Mouse (Mus musculus) urinary bladder, postnatal 14 days (tissue): ENCODE results near the gene Tnfaip8l1.
A peak's percentile ranks its signal among the peaks of the same experiment; 100 is the strongest.

Source experiments
- DNase-seq: peaks from one replicate; pipeline ENCODE4 v3.0.0; 2021; ENCODE audit warnings: low spot score

The Tnfaip8l1 gene

DNA sequence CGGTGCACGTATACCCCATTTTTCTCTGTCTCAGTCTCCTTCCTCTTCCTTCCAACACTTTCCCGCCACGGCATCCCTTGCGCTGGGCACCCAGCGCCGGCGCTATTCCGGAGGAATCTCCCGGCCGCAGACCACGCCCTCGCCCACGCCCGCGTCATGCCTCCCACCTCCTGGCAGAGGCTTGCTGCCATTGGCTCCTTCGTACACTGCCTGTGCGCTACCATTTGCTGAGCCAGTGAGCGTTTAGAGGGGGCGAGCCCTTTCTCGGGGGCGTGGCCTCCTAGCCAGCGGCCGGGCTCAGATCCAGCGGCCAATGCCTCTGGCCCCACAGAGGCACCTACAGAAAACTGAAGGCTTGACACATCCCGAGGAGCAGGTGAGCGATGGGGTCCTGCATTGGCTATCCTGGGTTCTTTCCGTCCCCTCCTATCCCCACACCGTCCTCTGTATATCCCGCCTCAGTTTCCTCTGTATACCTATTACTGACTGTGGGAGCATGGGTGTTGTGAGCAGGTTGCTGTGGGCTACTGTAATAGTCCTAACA lies at the start of gene Tnfaip8l1:
Tnfaip8l1 (plus strand) TSS at position 247 of the 544 bp plus-strand sequence.
- DNase-seq, result peak; percentile 96

DNA sequence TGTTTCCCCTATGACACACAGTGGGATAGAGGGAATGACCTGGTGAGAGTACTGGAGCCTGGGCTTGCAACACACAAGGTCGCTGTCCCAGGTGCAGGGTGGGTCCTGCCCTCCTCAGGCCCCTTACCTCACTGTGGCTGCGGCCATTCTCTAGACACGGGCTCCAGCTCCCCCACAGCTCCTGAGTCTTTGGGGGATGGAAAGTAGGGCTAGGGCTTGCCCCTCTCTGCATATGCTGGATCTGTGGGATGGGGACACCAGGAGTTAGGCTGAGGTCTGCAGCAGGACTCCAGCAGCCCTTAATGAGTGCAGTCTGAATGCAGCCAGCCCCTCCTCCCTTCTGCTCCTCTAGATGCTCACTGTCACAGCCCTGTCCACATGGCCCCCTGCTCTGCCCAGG lies 49.5 kb upstream of the Tnfaip8l1 start:
- DNase-seq, result no peak

DNA sequence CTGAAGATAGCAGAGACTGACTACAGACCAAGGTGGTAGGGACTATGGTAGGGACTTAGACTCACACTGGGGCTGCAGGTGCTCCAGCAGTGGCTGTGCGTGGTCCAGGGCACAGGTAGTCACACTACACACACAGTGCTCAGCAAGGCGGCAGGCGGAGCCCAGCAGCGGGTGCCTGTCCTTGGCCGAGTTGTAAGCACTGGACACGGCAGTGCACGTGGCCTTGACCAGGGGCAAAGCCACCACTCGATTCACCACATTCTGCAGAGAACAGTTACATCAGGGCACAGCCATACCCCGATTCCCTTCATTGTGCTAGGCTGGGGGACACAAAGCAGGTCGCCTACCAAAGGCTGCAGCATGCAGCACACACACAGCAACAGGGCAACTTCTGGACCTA lies 46.1 kb upstream of the Tnfaip8l1 start:
- no peak for DNase-seq

DNA sequence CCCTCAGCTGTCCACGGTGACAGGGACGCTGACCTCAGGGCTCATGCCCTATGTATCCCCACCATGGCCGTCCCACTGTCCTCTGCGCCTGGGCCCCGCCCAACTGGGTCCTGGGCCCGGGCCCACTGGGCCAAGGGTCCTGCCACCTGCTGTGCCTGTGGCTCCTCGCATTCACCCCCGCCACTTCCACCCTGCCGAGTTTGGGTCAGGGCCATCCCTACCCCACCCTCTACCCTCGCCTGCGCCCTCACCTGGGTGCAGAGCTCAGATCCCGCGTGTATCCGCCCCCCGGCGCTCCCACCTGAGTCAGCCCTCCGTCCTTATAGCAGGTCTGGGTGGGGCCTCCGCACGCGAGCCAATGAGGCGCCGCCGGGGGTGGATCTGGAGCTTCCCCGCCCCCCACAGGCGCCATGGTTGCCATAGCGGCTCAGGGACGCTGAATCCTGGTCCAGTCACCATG lies 45.0 kb upstream of the Tnfaip8l1 start, which contains the start of gene Plin5:
Plin5 (minus strand) TSS at position 346 of the 460 bp plus-strand sequence.
- DNase-seq, result peak; percentile 72

DNA sequence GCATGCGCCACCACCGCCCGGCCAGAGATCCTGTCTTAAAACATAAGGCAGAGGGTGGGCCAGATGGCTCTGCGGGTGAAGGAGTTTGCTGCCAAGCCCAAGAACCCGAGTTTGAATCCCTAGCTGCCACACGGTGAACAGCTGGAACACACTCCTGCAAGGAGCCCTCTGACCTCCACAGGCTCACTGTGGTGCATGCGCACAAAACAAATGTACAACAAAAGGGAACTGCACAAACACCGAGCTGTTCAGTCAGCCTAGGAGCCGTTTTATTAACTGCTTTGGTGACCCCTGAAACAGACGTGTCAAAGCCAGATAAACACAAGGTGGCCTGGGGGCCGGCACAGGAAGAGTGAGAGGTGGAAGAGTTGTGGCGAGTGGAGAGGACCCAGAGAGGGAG lies 42.8 kb upstream of the Tnfaip8l1 start:
- no peak for DNase-seq

DNA sequence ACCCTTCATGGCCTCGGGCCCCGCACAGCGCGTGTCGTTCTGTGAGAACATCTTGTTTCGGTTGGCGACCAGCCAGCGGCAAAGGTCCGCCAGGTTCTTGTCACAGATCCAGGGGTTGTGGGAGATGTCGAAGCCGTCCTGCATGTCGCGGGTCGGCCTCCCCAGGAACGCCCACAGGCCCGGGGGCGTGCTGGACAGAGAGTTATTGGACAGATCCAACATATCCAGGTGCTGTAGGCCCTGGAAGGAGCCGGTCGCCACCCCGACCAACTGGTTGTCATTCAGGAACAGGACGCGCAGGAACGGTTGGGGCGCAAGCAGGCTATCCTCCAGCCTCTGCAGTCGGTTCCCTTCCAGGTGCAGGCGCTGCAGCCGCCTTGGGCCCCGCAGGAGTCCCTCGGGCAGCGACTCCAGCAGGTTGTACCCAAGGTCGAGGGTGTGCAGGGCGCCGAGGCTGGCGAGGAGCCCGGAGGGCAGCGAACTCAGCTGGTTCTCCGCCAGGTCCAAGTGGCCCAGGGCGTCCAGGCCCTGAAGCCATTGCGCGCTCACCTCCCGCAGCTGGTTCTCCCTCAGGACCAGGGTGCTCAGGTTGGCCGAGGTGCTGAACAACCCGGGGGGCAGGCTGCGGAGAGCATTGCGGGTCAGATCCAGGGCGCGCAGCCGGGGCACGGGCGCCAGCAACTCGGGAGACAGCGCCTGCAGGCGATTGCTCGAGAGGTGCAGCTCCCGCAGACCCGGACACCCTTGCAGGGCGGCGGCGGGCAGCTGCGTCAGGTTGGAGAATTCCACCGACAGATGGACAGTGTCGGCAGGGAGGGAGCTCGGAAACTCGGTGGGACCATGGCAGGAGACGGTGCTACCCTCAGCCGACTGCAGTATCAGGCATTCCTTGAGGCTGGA lies 42.0 kb upstream of the Tnfaip8l1 start:
- peak; percentile 65 for DNase-seq

DNA sequence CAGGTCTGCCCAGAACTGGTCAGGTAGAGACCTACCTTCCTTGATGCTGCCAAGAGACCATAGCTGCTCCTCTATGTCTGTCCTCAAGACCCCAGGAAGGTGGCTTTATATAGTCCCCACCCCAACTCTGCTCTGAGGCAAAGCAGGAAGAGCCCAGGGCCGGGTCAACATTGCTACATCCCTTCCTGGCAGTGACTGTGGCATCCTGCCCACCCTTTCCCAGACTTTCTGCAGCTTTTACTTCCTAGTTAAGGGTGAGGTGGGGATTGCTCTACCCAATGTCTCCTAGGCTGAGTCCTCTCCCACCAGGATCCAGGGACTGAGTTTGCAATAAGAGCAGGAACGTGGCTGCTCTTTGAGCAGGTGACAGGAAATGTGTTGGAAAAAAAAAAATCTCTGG lies 40.5 kb upstream of the Tnfaip8l1 start, which contains the start of gene Lrg1:
Lrg1 (minus strand) TSS at position 176 of the 400 bp plus-strand sequence.
- no peak for DNase-seq

DNA sequence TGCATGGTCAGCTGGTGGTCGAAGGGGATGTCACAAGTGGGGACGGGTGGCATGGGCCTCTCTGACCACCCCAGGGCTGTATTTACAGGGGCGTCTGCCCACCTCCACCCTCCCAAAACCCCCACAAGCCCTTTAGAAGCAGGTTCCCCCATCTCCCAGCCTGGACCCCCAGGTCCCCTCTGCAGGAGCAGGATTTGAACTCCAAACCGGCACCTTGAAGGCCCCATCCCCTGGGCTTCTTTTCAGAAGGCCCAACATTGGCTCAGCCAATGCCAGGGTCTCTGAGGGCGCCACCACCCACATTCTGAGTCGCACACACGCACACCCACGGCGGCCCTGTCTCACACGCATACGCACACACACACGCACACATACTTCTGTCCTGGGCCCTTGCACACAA lies 39.1 kb upstream of the Tnfaip8l1 start:
- DNase-seq, result no peak

DNA sequence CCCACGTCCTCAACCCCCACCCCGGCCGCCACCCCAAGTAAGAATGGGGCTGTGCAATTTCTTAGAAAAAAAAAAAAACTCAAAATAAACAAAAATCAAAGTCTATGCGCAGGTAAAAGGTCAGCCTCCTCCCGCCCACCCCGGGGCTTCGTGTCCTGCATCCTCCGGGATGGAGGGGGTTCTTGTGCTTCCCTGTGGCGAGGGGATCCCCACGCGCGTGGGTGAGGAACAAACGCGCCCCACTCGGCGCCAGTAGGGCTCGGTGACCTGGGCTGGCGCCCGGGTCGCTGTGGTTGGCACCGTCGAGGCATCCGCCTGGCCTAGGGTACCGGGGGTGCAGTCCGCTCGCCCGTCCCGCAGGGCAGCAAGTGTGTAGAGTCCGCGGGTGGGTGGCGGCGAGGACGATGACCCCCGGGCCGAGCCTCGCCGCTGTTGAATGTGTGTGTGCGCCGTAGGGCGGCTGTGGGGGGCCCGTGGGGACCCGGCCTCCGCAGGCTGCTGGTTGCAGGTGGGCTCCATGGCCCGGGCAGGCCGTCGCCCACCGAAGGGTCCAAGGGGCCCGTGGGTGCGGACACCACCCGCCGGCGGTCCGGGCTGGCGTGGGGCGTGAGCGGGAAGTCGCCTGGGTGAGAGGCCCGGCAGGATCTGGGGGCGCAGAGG lies 38.5 kb upstream of the Tnfaip8l1 start:
- no peak for DNase-seq

DNA sequence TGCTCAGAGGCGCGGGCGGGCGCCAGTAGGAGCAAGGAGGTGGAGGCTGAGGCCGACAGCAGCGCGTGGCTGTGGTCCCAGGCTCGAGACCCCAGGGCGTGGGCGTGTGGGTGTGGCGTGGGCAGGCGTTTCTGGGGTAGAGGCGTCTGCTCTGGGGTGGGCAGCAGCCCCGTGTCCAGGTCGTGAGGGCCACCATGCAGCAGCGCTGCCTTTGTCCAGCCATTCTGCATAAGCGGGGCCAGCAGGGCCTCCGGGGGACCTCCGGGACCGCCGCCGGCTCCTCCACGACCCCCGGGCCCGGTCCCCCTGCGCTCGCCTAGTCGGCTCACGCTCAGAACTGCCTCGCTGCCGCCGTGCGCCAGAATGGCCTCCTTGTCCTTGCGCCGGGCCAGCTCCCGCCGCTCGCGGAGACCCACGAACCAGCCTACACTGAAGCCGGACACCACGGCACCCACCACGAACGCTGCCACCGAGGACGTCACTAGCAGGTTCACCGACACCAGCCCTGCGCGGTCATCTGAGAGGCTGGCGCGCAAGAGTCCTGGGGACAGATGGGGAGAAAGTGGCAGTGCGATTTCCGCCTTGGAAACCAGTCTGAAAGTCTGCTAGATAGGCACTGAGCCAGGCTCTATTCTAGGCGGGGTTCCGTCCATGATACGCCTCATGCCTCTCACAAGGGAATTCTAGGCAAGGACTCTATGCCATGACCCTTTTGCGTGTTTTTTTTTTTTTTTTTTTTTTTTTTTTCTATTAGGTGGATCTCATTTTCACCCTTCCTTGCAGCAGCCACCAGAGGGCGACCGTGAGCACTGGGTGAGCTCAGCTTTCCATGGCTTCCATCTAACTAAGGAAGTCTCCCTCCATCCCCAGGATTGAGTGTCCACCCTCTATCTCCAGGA lies 37.7 kb upstream of the Tnfaip8l1 start:
- DNase-seq, result peak; percentile 64

DNA sequence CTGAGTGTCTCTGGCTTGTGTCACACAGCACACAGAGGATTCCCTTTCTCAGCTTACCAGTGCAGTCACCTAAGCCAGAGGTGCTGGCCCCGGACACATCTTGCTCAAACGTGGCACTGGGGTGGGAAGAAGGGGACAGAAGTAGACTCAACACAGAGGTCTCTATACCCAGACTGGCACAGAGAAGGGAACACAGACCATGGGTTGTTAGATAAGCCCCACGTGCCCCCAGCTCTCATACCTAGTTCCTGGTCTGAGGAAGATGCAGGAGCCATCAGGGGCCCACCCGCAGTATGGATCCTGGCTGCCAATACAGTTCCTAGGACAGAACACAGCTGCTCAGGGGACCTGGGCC lies 37.0 kb upstream of the Tnfaip8l1 start:
- no peak for DNase-seq

DNA sequence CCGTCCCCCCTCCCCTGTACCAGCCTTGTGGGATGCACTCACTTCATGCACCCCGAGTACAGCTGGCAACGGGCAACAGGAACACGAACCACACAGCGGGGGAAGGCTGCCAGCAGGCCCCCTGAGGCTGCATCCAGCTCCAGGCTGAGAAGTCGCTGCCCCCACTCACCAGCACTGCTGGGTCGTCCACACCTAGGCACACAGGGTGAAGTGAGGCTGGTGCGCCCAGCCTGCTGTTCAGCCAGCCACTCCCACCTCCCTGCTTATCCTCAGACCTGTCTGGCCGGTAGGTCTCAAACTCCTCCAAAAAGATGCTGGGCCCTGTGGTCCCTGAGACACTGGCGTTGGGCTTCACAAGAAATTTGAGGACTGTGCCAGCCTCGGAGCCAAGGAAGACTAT lies 36.1 kb upstream of the Tnfaip8l1 start:
- no peak for DNase-seq

DNA sequence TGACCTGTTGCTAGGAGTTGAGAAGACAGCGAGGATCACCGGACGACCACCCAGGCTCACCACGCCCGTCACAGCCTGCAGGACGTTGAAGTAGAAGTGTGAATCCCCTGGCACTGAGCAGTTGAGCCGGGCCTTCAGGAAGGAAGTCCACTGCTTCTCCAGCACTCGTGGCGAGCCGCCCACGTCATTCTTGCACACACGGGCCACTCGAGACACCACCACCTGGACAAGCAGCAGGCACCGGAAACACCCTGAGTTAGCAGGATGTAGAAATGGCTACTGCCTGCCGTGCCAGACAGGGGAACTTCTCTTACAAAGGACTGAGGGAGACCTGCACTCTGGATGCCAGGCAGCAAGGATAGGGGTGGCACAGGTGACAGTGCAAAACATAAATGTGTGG lies 34.0 kb upstream of the Tnfaip8l1 start:
- DNase-seq, result no peak

DNA sequence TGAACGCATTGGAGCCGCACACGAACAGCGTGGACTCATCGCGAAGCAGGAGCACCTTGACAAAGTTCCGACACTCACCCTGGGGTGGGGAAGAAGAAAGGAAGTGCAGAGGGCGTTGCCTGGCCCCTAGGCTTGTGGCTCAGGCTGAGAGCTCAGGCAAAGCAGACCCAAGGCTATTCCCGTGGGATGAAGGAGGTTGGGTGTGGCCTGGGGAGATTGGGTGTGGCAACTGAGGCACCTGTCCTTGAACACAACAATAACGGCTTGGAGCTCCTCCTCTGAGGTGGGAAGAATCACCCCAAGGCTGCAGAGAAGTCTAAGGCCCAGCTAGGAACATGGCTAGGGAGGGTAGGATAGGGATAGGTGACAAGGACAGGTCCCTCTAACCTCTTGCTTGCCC lies 31.1 kb upstream of the Tnfaip8l1 start:
- no peak for DNase-seq

DNA sequence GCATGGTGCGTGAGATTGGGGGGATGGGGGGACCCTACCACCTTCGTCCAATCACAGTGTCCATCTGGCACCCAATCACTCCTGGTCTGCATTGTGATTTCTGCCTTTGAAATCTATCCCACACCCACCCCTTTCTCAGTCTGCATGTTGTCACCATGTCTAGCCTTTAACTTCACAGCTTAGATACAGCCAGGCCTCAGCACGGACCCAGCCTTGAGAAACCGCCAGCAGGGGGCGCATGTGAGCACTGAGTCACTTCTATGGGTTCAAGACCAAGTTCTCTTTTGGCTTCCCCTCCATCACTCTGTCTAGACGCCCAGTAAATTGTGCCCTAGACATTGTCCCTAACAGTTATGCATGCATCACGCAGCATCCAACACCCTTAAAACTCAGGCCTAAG lies 30.5 kb upstream of the Tnfaip8l1 start:
- peak; percentile 69 for DNase-seq

DNA sequence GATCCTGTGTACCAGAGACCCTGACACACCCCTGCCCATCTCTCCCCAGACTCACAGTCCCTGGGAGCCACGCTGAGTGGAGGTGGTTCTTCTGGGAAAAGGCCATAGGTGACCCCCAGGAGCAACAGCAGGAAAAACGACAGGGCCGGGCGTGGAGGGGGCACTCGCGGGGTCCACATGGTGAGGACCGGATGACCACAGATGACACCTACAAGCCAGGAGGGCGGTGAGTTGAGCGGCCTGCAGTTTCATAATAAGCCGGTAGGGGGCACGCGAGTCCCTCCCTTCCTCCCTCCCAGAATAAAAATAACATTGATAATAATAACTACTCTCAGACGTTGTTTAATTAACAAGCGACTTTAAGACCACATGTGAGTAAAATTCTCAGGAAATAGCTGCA lies 29.6 kb upstream of the Tnfaip8l1 start:
- DNase-seq, result peak; percentile 51

DNA sequence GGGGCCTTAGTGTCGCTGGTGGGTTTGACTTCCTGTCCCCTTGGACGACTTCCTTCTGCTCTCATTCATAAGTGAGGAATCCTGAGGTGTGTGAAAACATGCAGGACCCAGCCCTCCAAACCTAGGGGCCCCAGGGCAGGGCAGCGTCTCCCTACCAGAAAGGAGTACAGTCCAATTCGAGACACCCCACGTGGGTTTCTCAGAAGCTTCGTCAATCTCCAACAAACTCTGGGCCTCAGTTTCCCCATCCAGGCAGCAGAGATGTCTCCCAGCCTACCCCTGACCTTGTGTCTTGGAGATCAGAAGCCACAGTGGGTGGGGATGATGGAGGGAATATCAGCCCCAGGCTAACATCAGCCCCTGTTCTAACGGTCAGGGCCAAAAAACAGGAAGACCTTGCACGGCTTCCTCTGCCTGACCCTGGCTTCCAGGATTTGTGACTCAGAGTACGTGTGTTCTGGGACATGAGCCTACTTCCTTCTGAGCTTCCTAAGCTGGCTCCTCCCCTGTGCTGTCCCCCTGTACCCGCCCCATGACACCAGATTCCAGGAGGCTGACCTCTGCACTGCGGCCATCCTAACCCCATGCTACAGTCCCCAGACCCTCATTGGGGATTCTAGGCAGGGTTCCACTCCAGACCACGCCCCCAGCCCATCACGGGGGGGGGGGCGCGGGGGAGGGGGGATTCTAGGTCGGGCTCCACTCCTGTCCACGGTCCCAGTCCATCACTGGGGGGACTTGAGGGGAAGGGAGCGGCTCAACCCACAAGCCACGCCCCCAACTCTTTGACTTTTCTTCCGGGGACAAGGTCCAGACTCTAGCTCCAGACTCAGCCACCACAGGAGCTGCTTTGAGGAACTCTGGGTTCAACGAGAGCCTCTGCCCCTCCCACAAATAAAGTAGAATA lies 28.6 kb upstream of the Tnfaip8l1 start:
- DNase-seq, result peak; percentile 54

DNA sequence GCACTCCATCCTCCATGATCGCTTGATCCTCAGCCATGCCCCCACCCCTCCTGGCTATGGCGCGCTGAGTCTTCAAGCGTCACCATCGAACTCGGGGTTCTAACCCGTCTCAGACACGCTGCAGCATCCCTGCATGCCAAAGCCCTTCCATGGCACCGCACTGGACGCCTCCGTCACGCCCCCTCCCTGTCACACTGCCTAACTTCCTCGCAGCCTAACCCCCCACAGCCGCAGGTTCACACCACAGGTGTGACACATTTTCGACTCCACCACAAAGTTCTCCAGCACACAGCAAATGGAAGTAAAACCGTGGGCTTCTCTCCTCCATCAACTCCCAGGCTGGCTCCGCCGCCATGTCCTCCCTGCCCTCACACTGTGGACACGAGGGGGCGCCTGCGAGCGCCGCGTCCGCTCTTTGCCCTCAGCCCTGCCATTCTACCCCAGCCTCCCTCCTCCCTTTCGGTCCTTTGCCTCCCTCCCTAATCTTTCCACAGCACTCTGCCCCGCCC lies 27.8 kb upstream of the Tnfaip8l1 start:
- peak; percentile 70 for DNase-seq

DNA sequence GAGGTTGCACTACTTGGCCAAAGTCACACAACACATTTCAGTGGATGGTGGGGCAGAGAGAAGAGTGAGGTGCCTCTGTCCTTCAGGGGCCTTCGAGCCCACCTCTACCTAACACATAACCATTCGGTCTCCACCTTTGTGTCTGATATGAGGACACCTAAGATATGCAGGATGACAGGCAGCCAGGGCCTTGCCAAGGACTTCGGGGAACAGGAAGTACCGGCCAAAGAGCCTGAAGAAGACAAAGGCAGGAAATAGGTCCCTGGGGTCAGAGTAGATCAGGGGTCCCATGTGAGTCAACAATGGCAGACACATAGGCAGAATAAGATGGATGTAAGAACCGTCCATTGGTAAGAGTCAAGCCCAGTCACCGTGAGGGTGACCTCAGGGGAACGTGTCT lies 25.7 kb upstream of the Tnfaip8l1 start:
- DNase-seq, result no peak

DNA sequence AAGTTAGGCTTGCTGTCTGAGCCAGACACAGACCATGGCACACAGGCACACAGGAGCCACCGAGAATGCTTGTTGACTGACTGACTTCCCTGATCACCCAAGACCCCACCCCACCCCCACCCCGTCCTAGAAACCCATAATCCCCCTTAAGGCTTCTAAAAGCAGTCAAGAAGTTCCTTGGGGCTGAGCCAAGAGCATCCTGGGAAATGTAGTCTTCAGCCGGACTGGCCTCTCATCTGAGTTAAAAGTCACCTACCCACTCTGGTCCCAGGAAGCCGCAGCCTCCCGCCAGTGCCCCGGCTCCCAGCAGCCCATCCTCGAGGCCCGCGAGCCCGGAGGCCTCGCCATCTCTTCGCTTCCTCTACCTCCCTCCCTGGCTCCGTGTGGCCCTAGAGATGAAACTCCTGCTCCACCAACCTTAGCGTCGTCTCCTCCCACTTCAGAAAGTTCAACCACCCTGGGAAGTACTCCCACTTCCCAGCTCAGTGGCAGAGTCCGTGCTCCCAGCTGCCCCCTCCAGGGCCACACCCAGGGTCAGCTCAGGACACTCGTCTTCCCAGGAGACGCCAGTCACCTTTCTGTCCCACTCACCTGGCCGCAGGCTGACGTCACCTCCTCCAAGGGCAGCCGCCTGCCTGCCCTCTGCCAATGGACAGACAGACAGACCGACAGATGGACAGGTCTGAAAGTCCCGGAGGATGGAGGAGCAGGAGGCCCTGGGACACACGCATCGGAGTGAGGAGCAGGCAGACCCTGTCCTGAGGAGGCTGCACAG lies 24.3 kb upstream of the Tnfaip8l1 start:
- no peak for DNase-seq
